Mouse (Mus musculus) intestine, embryonic 14.5 days (tissue): ENCODE measurements around the gene Tes. TPM values are rescaled to one million over a fixed set of nuclear protein-coding genes. Genes with fewer than 3 reads are reported as not detected.

Source experiments
- ATAC-seq: fragments of 200-750 bp; cut with Nextera tagmentation; replicated peaks from 2 replicates; pipeline ENCODE4 v1.8.0; 2017; ENCODE audit warnings: low read depth, moderate number of reproducible peaks, moderate TSS enrichment, moderate library complexity; ENCODE audit not compliant: low FRiP score, low TSS enrichment
- DNase-seq: peaks from one replicate; pipeline ENCODE4 v3.0.0-alpha.2; 2018; ENCODE audit warnings: low spot score
- H3K27ac ChIP-seq: fragments of 300-500 bp; sonication (generic); 2 replicates; pipeline ENCODE4 v1.5.1; 2014; ENCODE audit warnings: low read depth, mild to moderate bottlenecking, control low read depth
- H3K27me3 ChIP-seq: fragments of 300-500 bp; sonication (generic); replicated peaks from 2 replicates; pipeline ENCODE4 v1.6.1; 2014; ENCODE audit warnings: low read length, control low read depth; ENCODE audit not compliant: control insufficient read depth, insufficient read depth
- H3K36me3 ChIP-seq: fragments of 300-500 bp; sonication (generic); 2 replicates; pipeline ENCODE4 v1.6.1; 2014; ENCODE audit warnings: low read length, control low read depth; ENCODE audit not compliant: control insufficient read depth, insufficient read depth
- H3K4me1 ChIP-seq: fragments of 300-500 bp; sonication (generic); replicated peaks from 2 replicates; pipeline ENCODE4 v1.6.1; 2014; ENCODE audit warnings: low read length, control low read depth, mixed read lengths; ENCODE audit not compliant: control insufficient read depth, insufficient read depth
- H3K4me2 ChIP-seq: fragments of 300-500 bp; sonication (generic); 2 replicates; pipeline ENCODE4 v1.6.1; 2014; ENCODE audit warnings: low read length
- H3K4me3 ChIP-seq: fragments of 300-500 bp; sonication (generic); 2 replicates; pipeline ENCODE4 v1.5.1; 2014; ENCODE audit warnings: low read depth, low read length, control low read depth, mixed read lengths
- H3K9ac ChIP-seq: fragments of 300-500 bp; sonication (generic); 2 replicates; pipeline ENCODE4 v1.6.1; 2014; ENCODE audit warnings: mild to moderate bottlenecking, low read length
- H3K9me3 ChIP-seq: fragments of 300-500 bp; sonication (generic); 2 replicates; pipeline ENCODE4 v1.6.1; 2016; ENCODE audit warnings: low read length, control low read depth; ENCODE audit not compliant: control insufficient read depth
- WGBS: fragments of 180-500 bp; shearing (Covaris S2); extraction: QIAGEN DNeasy Blood & Tissue Kit; methylation state at CpG from one replicate; pipeline ENCODE4 v1.1.7; 2014; 5-methylcytosine and 5-hydroxymethylcytosine counted together
- polyA plus RNA-seq: library from polyadenylated mRNA; unstranded; fragments of >200 nt; fragmentation: Nextera tagmentation; extraction: Ambion mirVana; gene quantifications from 2 replicates; pipeline ENCODE4 v1.2.1, GENCODE M21; 2014

Tes gene
- polyA plus RNA-seq, 1 experiment from 2014 or later: 114 TPM

DNA sequence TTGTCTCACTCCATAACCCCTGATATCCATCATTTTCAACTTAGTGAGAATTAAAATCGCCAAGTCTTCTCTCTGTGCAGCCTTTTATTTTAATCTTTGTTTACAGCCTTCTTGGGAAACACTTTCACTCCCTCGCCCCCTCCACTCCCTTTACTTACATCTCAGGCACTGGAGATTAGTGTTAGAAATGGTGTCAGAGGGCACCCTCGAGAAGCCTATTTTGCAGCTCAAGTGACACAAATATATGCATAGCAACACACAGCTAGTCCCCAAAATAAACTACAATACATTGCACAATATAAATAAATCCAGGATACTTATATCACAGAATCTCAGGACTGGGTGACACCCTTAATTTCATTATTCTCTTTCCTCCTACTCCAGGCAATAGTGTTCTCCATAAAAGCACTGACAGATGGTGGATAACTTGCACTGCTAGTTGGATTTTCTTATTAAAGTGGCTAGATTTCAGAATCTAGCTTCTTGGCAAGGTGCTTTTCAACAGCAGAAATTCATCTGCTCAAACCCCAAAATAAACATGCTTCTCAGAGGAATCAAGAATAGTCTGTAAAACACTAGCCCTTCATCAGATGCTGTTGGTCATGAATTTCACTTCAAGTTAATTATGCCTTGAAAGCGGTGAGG, 86.2 kb downstream of the Tes start:
- 68% methylated on average over 4 of the region's 4 CpGs for WGBS
- DNase-seq (no peak), ATAC-seq (no peak)
- Histone ChIP-seq H3K36me3 (no peaks in the 10 kb centered on the region), H3K4me2 (no peak overlapping the region), H3K9ac (no peak overlapping the region), H3K27ac (no peak overlapping the region), H3K4me1 (no peaks in the 10 kb centered on the region), H3K9me3 (no peaks in the 10 kb centered on the region), H3K4me3 (no peak overlapping the region), H3K27me3 (no peaks in the 10 kb centered on the region)

DNA sequence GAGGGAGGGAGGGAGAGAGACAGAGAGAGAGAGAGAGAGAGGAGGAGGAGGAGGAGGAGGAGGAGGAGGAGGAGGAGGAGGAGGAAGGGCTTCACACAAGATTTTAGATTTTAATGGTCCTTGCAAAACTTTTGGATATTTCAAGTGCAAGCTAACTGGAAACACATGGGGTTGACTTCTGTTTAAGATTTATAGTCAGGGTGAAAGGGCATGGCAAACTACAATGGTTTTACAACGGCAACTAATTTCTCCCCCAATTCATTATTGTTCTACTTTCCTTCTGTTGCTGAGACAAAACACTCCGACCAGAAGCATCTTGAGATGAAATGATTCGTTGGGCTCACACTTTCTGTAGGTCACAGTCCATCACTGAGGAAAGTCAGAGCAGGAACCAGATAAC, 87.6 kb downstream of the Tes start:
- H3K4me3 ChIP-seq: no peak overlapping the region
- DNase-seq (no peak), ATAC-seq (no peak)
- H3K4me2 ChIP-seq: no peak overlapping the region
- no peaks in the 10 kb centered on the region for H3K9me3 ChIP-seq
- H3K27ac ChIP-seq: no peak overlapping the region
- H3K9ac ChIP-seq: no peak overlapping the region
- no peaks in the 10 kb centered on the region for H3K36me3 ChIP-seq
- WGBS: 34% methylated on average over 3 of the region's 3 CpGs
- no peaks in the 10 kb centered on the region for H3K4me1 ChIP-seq
- no peaks in the 10 kb centered on the region for H3K27me3 ChIP-seq

Other genes with a start within 250 kb of the Tes start
- gene Tfec, start 166.7 kb upstream of the Tes start, polyA plus RNA-seq: 13.7 and 15.8 TPM in 2 replicates
- 17.3 and 17.9 TPM in 2 replicates for gene Cav2, start 216.0 kb downstream of the Tes start, polyA plus RNA-seq
- 167 and 171 TPM in 2 replicates for gene Cav1, start 241.2 kb downstream of the Tes start, polyA plus RNA-seq